Mouse (Mus musculus) MEL (cell line): ENCODE data around the gene Pip4k2c. TPM values are rescaled to one million over a fixed set of nuclear protein-coding genes. Genes with fewer than 3 reads are reported as not detected.

Source experiments
- DNase-seq: peaks from one replicate; pipeline ENCODE4 v3.0.0; 2011; ENCODE audit warnings: low read depth, low spot score
- H3K27ac ChIP-seq: 2 replicates; pipeline ENCODE4 v1.5.1; 2012; ENCODE audit warnings: low read depth, mild to moderate bottlenecking, control low read depth, low read length, moderate library complexity; ENCODE audit not compliant: control insufficient read depth
- H3K27me3 ChIP-seq, 2 experiments: fragments of 150-350 bp in 1 of 2; sonication (generic) in 1 of 2; 2 replicates each; pipeline ENCODE4 v1.6.1; 2012; ENCODE audit warnings: low read length in 2 of 2, mild to moderate bottlenecking in 2 of 2, improper control_type of control experiment in 1 of 2, moderate library complexity in 1 of 2; ENCODE audit not compliant: insufficient read depth in 2 of 2, control insufficient read depth in 1 of 2
- H3K36me3 ChIP-seq, 2 experiments: 2 replicates each; pipeline ENCODE4 v1.6.1; 2012 to 2014; ENCODE audit warnings: low read length in 2 of 2, improper control_type of control experiment in 1 of 2, inconsistent platforms in 1 of 2, mild to moderate bottlenecking in 1 of 2; ENCODE audit not compliant: insufficient read depth in 2 of 2, control insufficient read depth in 1 of 2
- H3K4me1 ChIP-seq, 2 experiments: fragments of 150-350 bp in 1 of 2; sonication (generic) in 1 of 2; 2 replicates each; pipeline ENCODE4 v1.6.1; 2012; ENCODE audit warnings: low read length in 2 of 2, improper control_type of control experiment in 1 of 2, mild to moderate bottlenecking in 1 of 2; ENCODE audit not compliant: insufficient read depth in 2 of 2, control insufficient read depth in 1 of 2
- H3K4me3 ChIP-seq, 2 experiments: fragments of 150-350 bp in 1 of 2; sonication (generic) in 1 of 2; 2 replicates each; pipeline ENCODE4 v1.5.1; 2012; ENCODE audit warnings: low read depth in 2 of 2, low read length in 2 of 2, mild to moderate bottlenecking in 2 of 2, moderate library complexity in 2 of 2, control low read depth in 1 of 2, improper control_type of control experiment in 1 of 2; ENCODE audit not compliant: control insufficient read depth in 1 of 2, insufficient read depth in 1 of 2
- H3K79me2 ChIP-seq: 2 replicates; pipeline ENCODE4 v1.6.1; 2012; ENCODE audit warnings: mild to moderate bottlenecking, low read length, moderate library complexity; ENCODE audit not compliant: control insufficient read depth, poor library complexity, insufficient read depth
- H3K9ac ChIP-seq: 2 replicates; pipeline ENCODE4 v1.6.1; 2012; ENCODE audit warnings: low read depth, mild to moderate bottlenecking, control low read depth, low read length, moderate library complexity; ENCODE audit not compliant: control insufficient read depth, poor library complexity, severe bottlenecking
- H3K9me3 ChIP-seq: fragments of 150-350 bp; sonication (generic); replicated peaks from 2 replicates; pipeline ENCODE4 v1.6.1; 2012; ENCODE audit warnings: mild to moderate bottlenecking, low read length, improper control_type of control experiment, moderate library complexity; ENCODE audit not compliant: insufficient read depth
- CTCF ChIP-seq, 3 experiments: IDR thresholded peaks in 2 of 3; conservative IDR thresholded peaks in 1 of 3; 2 replicates each; pipeline ENCODE4 v1.5.1; 2011 to 2012; ENCODE audit warnings: low read length in 3 of 3, low read depth in 2 of 3, mild to moderate bottlenecking in 2 of 3, improper control_type of control experiment in 1 of 3, inconsistent platforms in 1 of 3, mixed read lengths in 1 of 3, moderate library complexity in 1 of 3; ENCODE audit not compliant: control insufficient read depth in 1 of 3, insufficient read depth in 1 of 3, poor library complexity in 1 of 3, severe bottlenecking in 1 of 3
- ETS1 ChIP-seq: IDR thresholded peaks from 2 replicates; pipeline ENCODE4 v1.6.1; 2012; ENCODE audit warnings: low read depth, mild to moderate bottlenecking, inconsistent platforms, low read length, improper control_type of control experiment, moderate library complexity
- GABPA ChIP-seq: IDR thresholded peaks from 2 replicates; pipeline ENCODE4 v1.6.1; 2012; ENCODE audit warnings: low read depth, mild to moderate bottlenecking, inconsistent platforms, low read length, improper control_type of control experiment, moderate library complexity
- GATA1 ChIP-seq: IDR thresholded peaks from 2 replicates; pipeline ENCODE4 v1.6.1; 2011; ENCODE audit warnings: low read depth, low read length, improper control_type of control experiment
- MAFK ChIP-seq: IDR thresholded peaks from 2 replicates; pipeline ENCODE4 v1.6.1; 2011; ENCODE audit warnings: low read depth, mild to moderate bottlenecking, low read length, improper control_type of control experiment, borderline replicate concordance
- MAZ ChIP-seq: IDR thresholded peaks from 2 replicates; pipeline ENCODE4 v1.6.1; 2012; ENCODE audit warnings: low read depth, mild to moderate bottlenecking, inconsistent platforms, low read length, improper control_type of control experiment
- MEF2A ChIP-seq: IDR thresholded peaks from 2 replicates; pipeline ENCODE4 v1.6.1; 2014; ENCODE audit warnings: low read depth, mild to moderate bottlenecking, inconsistent platforms, low read length, improper control_type of control experiment; ENCODE audit not compliant: poor library complexity, insufficient replicate concordance, severe bottlenecking; ENCODE audit errors: extremely low read depth
- MXI1 ChIP-seq: IDR thresholded peaks from 2 replicates; pipeline ENCODE4 v1.6.1; 2011; ENCODE audit warnings: mild to moderate bottlenecking, low read depth, low read length, improper control_type of control experiment
- MYC ChIP-seq: IDR thresholded peaks from 2 replicates; pipeline ENCODE4 v1.6.1; 2011; ENCODE audit warnings: low read depth, mild to moderate bottlenecking, low read length, improper control_type of control experiment, moderate library complexity
- NRF1 ChIP-seq: IDR thresholded peaks from 2 replicates; pipeline ENCODE4 v1.6.1; 2014; ENCODE audit warnings: low read depth, mild to moderate bottlenecking, inconsistent platforms, low read length, improper control_type of control experiment, moderate library complexity; ENCODE audit not compliant: poor library complexity, insufficient read depth, severe bottlenecking
- POLR2AphosphoS2 ChIP-seq: IDR thresholded peaks from 2 replicates; pipeline ENCODE4 v1.6.1; 2011; ENCODE audit warnings: low read length, improper control_type of control experiment
- SMC3 ChIP-seq: IDR thresholded peaks from 2 replicates; pipeline ENCODE4 v1.6.1; 2011; ENCODE audit warnings: low read depth, low read length, improper control_type of control experiment
- TBP ChIP-seq: IDR thresholded peaks from 2 replicates; pipeline ENCODE4 v1.8.0; 2011; ENCODE audit warnings: low read depth, low read length, improper control_type of control experiment
- TCF12 ChIP-seq: IDR thresholded peaks from 2 replicates; pipeline ENCODE4 v1.6.1; 2014; ENCODE audit warnings: low read depth, mild to moderate bottlenecking, inconsistent platforms, low read length, improper control_type of control experiment, moderate library complexity
- USF1 ChIP-seq: IDR thresholded peaks from 2 replicates; pipeline ENCODE4 v1.6.1; 2014; ENCODE audit warnings: low read depth, mild to moderate bottlenecking, inconsistent platforms, low read length, improper control_type of control experiment, moderate library complexity
- USF2 ChIP-seq, 2 experiments: IDR thresholded peaks; 2 replicates each; pipeline ENCODE4 v1.6.1; 2011 to 2012; ENCODE audit warnings: improper control_type of control experiment in 2 of 2, low read length in 2 of 2, borderline replicate concordance in 1 of 2, inconsistent platforms in 1 of 2, low read depth in 1 of 2, mild to moderate bottlenecking in 1 of 2; ENCODE audit not compliant: insufficient read depth in 1 of 2
- polyA plus RNA-seq, 2 experiments: library from polyadenylated mRNA; stranded (reverse) in 1 of 2; unstranded in 1 of 2; fragments of >175 nt in 1 of 2; fragments of >200 nt in 1 of 2; gene quantifications; 2 replicates each; pipeline versions ENCODE4 v1.2.1 to v1.2.4; 2012; ENCODE audit warnings: low replicate concordance in 2 of 2, low read depth in 1 of 2; ENCODE audit not compliant: insufficient read length in 2 of 2, insufficient read depth in 1 of 2, missing spikeins in 1 of 2
- total RNA-seq: library from RNA; depleted of rRNA; stranded (reverse); fragments of 300-350 nt; gene quantifications from 2 replicates; pipeline ENCODE4 v1.2.3, GENCODE M21; 2012

The Pip4k2c gene
- total and polyA plus RNA-seq, 3 experiments, result 31.9 to 58.2 TPM; not detected in 1

- Histone ChIP-seq H3K4me1 (peaks cover 2 to 16% of the 10 kb centered on the region in 2 experiments), H3K9me3 (no peaks in the 10 kb centered on the region), H3K4me3 (no peak overlapping the region), H3K79me2 (peaks cover 27% of the 10 kb centered on the region), H3K27me3 (no peaks in the 10 kb centered on the region), H3K36me3 (peaks cover 0 to 7% of the 10 kb centered on the region in 2 experiments; a peak in 2 of 4 replicates), H3K27ac (no peak overlapping the region), H3K9ac (no peak overlapping the region)
- no peak for TF ChIP-seq GATA1
- TF ChIP-seq NRF1, result no peak
- TF ChIP-seq USF1, result no peak
- TF ChIP-seq POLR2AphosphoS2, result no peak
- TF ChIP-seq MEF2A, result no peak
- no peak for TF ChIP-seq TBP
- TF ChIP-seq MAZ, result no peak
- TF ChIP-seq MAFK, result no peak
- no peak for TF ChIP-seq CTCF (IDR thresholded peaks at IDR 0.05 in 2 of 3, conservative IDR thresholded peaks at IDR 0.05 in 1 of 3; ENCODE audit: control insufficient read depth in 1 of 3, insufficient read depth in 1 of 3, low read depth in 2 of 3, low read length in 3 of 3, poor library complexity in 1 of 3, severe bottlenecking in 1 of 3)
- TF ChIP-seq ETS1, result no peak
- no peak for TF ChIP-seq USF2 (IDR thresholded peaks at IDR 0.05; ENCODE audit: borderline replicate concordance in 1 of 2, insufficient read depth in 1 of 2, low read depth in 1 of 2, low read length in 2 of 2)
- no peak for TF ChIP-seq SMC3
- TF ChIP-seq TCF12, result no peak
- no peak for TF ChIP-seq MYC
- no peak for DNase-seq
Observed at GRCm38 (mm10) chr10:127213272-127213671, 1.9 kb upstream of the Pip4k2c start.

- peaks cover 0 to 8% of the 10 kb centered on the region in 2 experiments; a peak in 3 of 4 replicates for H3K36me3 ChIP-seq
- no peaks in the 10 kb centered on the region for H3K9me3 ChIP-seq
- H3K4me3 ChIP-seq, result peak overlapping the region; percentile 56 to 77
- H3K27me3 ChIP-seq, result no peaks in the 10 kb centered on the region
- peaks cover 4 to 19% of the 10 kb centered on the region in 2 experiments for H3K4me1 ChIP-seq
- H3K9ac ChIP-seq, result peak overlapping the region; percentile 84
- TF ChIP-seq GABPA (no peak), MXI1 (peak; percentile 57)
- H3K27ac ChIP-seq, result peak overlapping the region; percentile 46
- peaks cover 29% of the 10 kb centered on the region for H3K79me2 ChIP-seq
- no peak for DNase-seq
Observed at GRCm38 (mm10) chr10:127210961-127211405, 402 bp downstream of the Pip4k2c start.
